Mouse (Mus musculus): ENCODE data around the gene Lrrc8e.

Lrrc8e gene

GRCm38 (mm10) chr8:4226739-4227347 lies at the start of gene Lrrc8e:
TSS of gene Lrrc8e (plus strand) at chr8:4226827.
- peak in 1 of 2 experiments; percentile 60 for DNase-seq

GRCm38 (mm10) chr8:4183409-4183808 lies 43.2 kb upstream of the Lrrc8e start:
- DNase-seq = no peak

DNA sequence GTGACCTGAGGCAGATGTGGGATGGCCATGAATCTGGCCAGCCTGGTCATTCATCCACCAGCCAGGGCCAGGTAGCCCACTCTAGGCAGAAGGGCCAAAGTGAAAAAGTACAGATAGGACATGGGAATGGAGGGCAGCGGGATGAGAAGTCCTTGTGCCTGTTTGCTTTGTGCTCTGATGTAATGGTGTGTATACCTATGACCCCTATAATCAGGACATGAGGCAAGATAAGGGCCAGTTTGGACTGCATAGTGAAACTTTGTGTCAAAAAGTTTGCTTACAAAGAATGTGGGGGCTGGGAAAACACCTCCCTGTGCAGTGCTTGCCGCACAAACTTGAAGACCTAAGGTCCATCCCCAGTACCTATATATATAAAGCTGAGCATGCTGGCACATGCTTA lies 40.5 kb upstream of the Lrrc8e start:
- DNase-seq = no peak

DNA sequence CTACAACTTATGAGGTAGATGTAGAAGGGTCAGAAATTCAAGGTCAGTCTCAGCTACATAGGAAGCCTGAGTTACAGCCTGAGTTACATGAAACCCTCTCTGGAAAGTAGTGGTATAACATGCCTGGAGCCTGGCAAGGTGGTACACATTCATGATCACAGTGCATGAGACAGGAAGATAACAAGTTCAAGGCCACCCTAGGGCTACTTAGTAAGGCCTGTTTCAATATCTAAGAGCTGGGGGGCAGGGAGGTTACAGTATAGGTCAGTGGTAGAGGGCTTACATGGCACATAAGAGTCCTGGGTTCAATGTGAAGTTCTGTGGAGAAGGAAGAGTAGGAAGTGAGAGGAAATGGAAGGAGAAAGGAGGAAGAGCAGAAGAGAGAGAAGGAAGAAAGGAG lies 38.0 kb upstream of the Lrrc8e start:
- no peak for DNase-seq

DNA sequence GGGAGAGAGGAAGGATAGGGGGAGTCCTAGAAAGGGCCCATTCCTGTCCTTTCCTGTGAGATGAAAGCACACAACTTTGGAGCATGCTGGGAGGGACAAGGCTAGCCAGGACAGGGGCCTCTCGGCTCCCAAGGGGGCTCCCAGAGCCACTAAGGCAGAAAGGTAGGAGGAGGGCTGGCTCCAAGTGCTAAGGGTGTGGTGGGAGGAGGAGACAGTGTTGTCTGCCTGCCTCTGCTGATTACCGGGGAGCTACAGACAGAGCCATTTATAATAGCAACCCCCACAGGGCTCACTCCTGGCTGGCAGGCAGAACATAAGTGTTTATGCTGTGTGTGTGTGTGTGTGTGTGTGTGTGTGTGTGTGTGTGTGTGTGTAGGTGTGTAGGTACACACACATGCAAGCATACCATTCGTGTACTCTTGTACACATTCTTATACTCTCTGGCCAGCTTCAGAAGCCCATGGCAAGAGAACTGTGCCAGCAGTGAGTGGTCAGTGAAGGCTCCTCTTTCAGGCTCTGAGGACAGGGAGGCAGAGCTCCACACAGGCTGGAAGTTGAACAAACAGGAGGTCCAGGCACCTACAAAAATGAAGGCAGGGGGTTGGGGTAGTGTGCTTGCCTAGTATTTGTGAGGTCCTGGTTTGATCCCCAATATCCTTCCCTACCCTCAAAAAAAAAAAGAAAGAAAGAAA lies 37.5 kb upstream of the Lrrc8e start:
- DNase-seq = no peak

DNA sequence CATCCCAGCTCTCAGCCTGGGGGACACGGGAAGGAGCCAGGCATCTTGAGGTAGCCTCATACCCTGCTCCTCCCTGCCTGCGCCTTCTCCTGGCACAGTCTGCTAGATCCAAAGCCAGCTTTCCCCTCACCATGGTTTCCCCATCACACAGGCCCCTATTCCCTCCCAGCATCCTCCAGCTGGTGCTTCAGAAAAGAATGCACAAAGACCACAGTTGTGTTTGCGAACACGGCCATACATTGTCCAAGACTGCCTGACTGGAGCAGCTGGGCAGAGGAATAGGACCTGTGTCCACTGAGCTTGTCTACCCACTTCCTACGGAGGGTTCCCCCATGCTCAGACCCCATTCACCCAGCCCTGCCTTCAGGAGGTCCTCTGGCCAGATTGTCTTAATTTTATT lies 34.3 kb upstream of the Lrrc8e start:
- DNase-seq = no peak

- DNase-seq = peak; percentile 90 to 94
These were observed 33.6 kb upstream of the Lrrc8e start for GRCm38 (mm10) chr8:4192807-4193587.

DNA sequence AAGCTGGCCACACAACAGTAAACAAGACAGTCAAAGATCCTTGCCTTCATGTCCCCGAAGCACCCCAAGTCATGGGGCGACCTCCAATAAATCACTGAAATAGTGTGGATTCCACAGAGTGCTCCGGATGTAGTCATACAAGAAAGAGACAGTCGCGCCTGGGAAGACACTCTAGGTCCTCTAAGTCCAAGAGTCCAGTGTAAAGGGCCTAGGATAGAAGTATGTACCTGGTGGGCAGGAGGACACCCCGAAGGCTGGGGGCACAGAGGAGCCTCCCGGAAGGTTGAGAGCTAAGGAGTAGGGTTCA lies 33.1 kb upstream of the Lrrc8e start:
- DNase-seq = no peak

GRCm38 (mm10) chr8:4201321-4201720 lies 25.3 kb upstream of the Lrrc8e start:
- DNase-seq = no peak

DNA sequence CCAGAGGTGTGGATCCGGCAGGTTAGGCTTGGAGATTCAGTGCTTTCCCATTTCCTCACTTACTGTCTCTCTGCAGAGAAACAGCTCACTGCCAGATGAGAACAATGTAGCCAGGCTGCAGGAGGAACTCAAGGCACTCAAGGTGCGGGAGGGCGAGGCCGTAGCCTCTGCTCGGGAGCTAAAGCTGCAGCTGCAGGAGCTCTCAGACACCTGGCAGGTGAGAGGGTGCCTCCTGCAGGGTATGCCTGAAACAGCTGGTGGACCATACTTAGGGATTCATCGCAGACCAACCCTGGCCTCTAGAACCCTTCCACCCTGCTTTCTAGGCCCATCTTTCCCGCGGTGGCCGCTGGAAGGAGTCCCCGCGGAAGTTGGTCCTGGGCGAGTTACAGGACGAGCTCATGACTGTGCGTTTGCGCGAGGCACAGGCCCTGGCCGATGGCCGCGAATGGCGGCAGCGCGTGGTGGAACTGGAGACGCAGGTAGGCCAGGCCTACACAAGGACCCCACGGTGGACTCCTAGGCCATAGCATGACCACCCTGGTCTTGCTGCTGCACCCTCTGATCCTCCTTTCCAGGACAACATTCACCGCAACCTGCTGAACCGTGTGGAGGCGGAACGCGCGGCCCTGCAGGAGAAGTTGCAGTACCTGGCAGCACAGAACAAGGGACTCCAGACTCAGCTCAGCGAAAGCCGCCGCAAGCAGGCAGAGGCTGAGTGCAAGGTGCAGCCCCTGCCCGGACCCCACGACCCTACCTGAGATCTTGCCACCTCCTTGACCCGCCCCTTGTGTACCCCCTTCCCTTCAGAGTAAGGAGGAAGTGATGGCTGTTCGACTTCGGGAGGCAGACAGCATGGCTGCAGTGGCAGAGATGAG lies 21.1 kb upstream of the Lrrc8e start:
- no peak for DNase-seq

GRCm38 (mm10) chr8:4206182-4207015 lies 20.2 kb upstream of the Lrrc8e start:
- DNase-seq = no peak

DNA sequence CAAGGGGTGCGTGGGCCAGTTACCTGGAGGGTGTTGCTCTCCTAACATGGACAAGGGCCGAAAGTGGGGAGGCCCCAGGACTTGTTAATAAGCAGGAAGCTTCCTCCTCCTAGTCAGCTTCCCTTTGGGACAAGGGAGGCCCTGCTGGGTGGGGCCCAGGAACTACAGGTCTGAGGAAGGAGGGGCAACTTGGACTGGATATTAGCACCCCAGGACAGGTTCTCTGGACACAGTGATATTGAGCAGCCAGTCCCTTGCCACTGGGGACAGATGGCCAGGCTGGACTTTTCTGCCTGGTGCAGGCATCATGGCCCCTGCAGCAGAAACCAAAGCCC lies 19.6 kb upstream of the Lrrc8e start:
- DNase-seq = no peak

DNA sequence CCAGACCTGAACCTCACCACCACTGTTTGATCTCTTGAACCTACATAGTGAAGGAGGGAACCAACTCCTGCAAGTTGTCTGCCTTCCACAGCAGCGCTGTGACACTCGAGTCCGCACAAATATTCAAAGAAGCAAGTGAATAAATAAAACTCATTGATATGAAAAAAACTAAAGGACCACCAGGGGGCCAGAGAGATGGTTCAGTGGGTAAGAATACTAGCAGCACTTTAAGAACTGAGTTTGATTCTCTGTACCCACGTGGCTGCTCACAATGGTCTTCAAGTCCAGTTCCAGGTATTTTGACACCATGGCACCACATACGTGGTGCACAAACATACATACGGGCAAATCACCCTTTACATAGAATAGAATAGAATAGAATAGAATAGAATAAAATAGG lies 15.5 kb upstream of the Lrrc8e start:
- no peak for DNase-seq

GRCm38 (mm10) chr8:4212809-4213209 lies 13.8 kb upstream of the Lrrc8e start:
- DNase-seq = peak in 1 of 2 experiments; percentile 36

DNA sequence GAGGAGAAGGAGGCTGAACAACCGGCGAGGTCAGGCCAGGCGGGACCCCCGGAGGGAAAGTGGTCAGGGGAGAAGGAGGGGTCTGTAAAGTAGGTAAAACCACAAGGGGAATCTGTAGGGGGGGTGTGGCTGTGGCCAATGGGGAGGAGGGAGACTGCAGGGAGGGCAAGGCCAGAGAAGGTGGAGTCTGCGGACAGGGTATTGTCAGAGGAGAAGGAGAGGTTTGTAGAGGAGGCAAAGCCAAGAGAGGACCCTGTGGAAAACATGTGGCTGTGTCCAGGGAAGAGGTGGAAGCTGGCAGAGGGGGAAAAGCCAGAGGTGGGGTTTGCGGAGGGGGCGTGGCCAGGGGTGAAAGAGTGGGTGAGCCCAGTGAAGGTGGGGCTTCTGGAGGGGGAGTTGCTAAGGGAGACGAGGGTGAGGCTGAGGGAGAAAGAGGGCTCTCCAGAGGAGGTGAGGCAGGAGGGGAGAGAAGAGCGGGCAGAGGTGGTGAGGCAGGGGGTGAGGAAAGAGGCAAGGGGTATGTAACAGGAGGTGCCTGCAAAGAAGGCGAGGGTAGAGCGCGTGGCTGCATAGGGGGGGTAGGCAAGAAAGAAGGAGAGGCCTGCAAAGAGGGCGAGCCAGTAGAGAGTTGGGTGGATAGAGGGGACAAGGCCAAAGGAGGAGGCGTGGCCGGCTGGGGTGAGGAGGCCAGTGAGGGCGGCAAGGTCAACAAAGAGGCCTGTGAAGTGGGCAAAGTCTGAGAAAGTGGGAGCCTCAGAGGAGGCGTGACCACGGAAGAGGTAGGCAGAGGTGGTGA lies 13.2 kb upstream of the Lrrc8e start:
- DNase-seq = peak; percentile 46 to 69

DNA sequence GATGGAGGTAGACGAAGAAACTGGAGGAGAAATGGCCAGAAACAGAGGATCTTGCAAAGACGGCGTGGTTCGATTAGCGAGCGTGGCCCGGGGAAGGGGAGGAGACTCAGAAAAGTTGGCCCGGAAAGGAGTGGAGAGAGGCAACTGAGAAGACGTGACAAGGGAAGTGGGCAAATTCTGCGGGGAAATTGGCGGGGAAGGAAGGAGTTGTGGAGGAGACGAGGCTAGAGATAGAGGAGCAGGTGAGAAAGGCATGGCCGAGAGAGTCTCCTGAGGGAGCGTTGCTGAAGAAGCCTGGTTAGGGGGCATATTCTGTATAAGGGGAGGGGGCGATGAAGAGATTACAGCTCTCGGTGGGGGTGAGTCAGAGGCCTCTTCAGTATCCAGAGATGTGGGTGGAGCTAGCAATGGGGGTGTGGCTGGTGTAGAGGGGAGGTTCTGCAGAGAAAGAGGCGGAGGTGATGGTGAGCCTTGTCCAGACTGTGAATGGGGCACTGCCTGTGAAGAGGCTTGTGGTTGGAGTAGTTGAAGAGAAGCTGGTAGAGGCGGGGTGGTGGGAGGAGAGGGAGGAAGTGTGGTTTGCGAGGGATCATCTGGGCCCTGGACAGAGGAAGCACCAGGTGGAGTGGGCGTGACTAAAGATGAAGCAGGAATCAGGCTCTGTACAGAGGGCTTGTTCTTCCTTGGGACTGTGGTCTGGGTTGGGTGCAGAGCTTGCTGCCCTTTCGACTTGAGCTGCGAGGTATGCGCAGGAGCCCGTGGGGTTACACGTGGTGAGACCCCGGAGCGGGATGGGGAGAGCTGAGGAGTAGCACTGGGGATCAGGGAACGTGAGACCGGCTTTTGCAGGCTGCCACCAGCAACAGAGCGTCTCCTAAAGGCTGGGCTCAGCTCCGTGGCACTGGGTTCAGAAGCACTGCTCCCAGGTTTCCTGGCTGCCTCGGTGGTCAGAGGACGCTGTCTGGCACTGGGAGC lies 12.3 kb upstream of the Lrrc8e start:
- peak; percentile 45 to 65 for DNase-seq

GRCm38 (mm10) chr8:4216296-4216695 lies 10.3 kb upstream of the Lrrc8e start:
- DNase-seq = no peak

DNA sequence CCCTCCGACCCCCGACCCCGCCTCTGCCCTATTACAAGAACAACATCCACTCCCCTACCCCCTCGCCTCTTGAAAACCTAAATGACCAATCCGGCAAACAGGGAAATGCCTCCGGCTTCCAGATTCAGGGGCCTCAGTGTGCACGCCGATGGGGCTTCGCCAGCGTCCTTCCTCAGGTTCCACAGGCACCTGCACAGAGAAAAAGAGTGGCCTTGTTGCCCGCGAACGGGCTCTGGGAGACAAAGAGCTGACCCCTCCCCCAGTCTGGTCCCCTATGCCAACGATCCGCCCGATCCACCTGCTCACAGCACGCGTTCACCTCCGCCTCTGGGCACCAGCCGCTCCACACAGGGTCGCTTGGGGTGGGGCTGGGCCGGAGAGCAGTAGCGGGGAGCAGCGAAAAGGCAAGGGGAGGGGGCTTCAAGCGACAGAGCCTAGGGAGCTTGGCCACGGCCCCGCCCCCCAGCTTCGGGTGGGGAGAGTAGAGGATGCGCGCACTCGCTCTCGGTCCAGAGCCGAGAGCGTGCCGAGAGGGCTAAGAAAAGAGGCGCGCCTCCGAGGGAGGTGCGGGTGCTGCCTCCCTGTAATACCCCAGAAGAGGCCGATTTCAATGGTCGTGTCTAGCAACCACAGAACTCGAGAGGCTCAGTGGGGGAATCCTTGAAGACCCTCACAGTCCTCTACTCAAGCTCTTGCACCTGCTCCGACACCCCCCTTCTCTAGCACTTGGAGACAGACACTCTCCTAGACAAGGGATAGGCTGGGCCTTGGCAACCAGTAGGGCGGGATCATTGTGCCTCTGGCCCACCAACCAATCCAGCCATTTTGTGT lies 9.6 kb upstream of the Lrrc8e start, which contains the start of gene Prr36:
TSS of gene Prr36 (minus strand) at position 669 of the 831 bp plus-strand sequence.
- DNase-seq = no peak

DNA sequence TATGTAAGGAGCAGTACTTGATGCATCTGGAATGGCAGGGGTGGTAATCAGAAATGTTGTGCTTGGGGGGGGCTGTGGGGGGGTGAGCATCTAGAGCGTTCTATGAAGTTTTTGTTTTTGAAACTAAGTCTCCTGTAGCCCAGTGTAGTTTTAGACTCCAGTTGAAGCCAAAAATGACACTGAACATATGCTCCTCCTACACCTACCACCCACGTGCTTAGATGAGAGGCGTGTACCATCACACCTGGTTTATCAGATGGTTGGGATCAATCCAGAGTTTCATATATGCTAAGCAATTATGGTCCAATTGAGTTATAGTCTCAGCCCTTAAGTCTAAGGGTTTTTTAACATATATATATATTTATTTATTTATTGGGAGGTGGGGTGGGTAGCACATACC lies 7.0 kb upstream of the Lrrc8e start:
- no peak for DNase-seq

All from kidney, postnatal 25 days (tissue).